Mouse (Mus musculus): ENCODE results near the gene Tha1.

Gene Tha1

DNA sequence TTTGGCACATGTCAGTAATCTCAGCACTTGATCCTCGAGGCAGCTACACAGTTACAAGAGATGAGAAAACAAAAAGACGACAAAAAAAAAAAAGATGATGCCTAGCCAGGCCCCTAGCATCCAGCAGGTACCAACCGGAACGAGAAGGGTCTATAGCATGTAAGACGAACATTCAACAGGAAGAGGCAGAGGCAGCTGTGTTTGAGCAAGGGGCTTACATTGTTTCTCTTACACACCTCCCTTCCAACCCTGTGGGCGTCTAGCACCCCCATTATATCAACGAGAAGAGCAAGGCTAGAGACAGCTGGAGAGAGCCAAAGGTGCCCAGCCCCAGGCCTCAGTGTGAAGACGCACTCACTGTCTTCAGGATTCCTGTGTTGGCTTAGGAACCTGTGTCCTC is 46.4 kb downstream of the Tha1 start:
- no peak for DNase-seq (ENCODE audit: extremely low spot score, low read depth, low spot score)

GRCm38 (mm10) chr11:117826164-117826563 is 47.1 kb downstream of the Tha1 start:
- DNase-seq (ENCODE audit: extremely low spot score, low read depth, low spot score), result no peak

GRCm38 (mm10) chr11:117825333-117826101 is 47.8 kb downstream of the Tha1 start, which contains the start of the genes Afmid and Tk1:
Gene Afmid (plus strand): TSS chr11:117825924.
Gene Tk1 (minus strand): TSS chr11:117826092.
- DNase-seq (ENCODE audit: extremely low spot score, low read depth, low spot score), result peak; percentile 71

- no peak for DNase-seq (ENCODE audit: extremely low spot score, low read depth, low spot score)
These were observed 49.0 kb downstream of the Tha1 start for GRCm38 (mm10) chr11:117824060-117824969.

DNA sequence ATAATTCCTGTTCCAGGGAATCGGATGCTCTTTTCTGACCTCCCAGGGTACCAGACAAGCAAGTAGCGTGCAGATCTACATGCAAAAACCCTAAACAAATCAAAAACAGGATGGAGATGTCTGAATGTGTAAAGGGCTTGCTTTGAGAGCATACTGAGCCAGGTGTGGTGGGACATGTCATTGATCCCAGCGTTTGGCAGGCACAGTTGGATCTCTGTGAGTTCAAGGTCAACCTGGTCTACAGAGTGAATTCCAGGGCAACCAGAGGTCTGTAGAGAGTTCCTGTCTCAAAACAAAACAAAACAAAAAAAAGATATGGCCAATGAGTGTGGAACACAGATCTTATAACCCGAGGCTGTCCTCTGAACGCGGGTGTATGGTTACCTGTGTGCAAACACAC is 49.9 kb downstream of the Tha1 start:
- no peak for DNase-seq (ENCODE audit: extremely low spot score, low read depth, low spot score)

GRCm38 (mm10) chr11:117822728-117823241 is 50.5 kb downstream of the Tha1 start:
- DNase-seq (ENCODE audit: extremely low spot score, low read depth, low spot score), result no peak

DNA sequence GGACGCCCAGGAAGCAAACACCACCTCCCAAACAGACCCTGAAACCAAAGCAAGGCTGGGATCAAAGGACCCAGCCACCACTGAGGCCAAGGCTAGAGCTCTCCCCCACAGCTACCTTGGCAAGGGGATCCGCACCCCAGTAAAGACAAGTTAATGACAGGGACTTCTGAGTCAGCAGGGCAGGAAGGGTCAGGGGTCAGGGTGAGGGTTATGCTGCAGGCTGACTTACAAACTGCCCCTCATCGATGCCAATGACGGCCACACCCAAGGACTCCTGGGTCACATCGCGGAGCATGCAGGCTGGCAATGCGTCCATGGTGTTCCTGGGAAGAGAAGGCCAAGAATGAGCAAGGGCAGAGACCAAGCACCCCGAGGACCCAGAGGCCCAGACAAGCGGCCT is 51.4 kb downstream of the Tha1 start:
- DNase-seq (ENCODE audit: extremely low spot score, low read depth, low spot score), result no peak

GRCm38 (mm10) chr11:117820173-117820572 is 53.1 kb downstream of the Tha1 start:
- DNase-seq (ENCODE audit: extremely low spot score, low read depth, low spot score), result no peak

- DNase-seq (ENCODE audit: extremely low spot score, low read depth, low spot score), result no peak
These were observed 54.2 kb downstream of the Tha1 start for GRCm38 (mm10) chr11:117819095-117819494.
